Mouse (Mus musculus) spleen, postnatal 14 days (tissue): ENCODE measurements around the gene Serinc2.

ENCODE experiments used
- DNase-seq, 2 experiments: peaks; one replicate each; pipeline ENCODE4 v3.0.0; 2021 to 2022; ENCODE audit warnings: low spot score in 2 of 2

Gene Serinc2

DNA sequence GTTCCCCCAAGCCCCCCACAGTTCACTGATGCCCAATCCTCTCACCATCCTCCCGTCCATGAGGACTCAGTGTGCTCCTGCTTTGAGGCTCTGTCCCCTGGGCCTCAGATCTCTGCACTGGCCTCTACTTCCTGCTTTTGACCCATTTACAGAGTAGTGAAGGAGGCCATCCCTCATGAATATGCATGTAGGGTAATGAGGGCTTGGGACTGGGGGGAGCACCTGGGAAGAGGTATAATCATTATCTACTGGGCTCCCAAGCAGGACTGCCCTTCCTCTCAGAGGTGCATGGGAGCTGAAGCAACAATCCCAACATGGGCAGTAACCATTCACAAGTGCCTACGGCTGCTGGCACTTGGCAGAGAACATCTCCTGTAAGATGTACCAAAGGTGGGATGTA lies at the start of gene Serinc2:
Gene Serinc2 (minus strand): TSS at position 101 of the 400 bp plus-strand sequence.
- no peak for DNase-seq

DNA sequence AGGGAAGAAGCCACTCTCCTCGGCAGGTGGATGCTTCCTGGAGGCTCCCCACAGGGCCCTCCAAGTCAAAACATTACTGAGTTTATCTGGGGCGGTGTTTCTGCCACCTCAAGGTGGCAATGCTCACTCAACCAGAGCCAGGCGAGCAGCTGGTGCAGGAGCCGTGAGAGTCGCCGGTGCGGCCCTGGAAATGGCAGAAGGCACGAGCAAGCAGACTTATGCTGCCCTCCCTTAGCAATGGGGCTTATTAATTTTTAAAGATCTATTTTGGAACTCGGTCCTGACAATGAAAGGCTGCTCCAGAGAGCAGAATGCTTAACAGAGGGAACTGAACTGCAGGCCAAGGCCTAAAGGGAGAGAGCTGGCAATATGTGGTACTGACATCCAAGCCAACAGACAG lies 48.4 kb upstream of the Serinc2 start:
- DNase-seq: no peak

DNA sequence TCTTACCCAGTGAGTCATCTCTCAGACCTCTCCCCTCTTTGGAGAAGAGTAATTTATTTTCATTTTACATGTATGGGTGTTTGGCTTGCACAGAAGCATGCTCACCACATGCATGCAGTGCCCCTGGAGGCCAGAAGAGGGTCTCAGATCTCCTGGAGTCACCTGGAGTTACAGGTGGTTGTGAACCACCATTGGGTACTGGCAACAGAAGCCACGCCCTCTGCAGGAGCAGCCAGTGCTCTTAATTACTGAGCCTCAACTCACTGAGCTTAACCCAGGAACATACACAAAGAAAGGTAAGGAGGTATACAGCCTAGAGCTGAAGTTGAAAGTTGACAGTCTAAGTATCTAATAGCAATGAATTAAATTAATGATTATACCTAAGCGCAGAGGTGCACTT lies 46.4 kb upstream of the Serinc2 start:
- DNase-seq: no peak

DNA sequence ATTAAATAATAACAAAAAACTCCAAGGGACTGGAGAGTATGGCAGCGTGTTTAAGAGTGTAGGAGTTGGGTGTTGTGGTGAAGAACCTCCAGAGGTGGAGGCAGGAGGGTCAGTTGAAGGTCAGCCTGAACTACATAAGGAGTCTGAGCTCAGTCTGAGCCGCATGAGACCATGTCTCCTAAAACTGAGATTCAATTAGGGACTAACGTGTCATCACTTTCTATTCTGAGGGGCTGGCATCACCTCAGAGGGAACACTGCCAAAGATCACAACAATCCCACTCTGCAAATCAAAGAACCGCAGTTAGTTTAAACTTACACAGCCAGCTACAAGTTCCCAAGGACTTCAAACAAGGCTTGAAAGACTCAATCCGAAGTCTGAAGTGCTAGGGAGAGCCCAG lies 44.6 kb upstream of the Serinc2 start:
- no peak for DNase-seq

- no peak for DNase-seq
These were observed 44.2 kb upstream of the Serinc2 start for GRCm38 (mm10) chr4:130323165-130323564.

- no peak for DNase-seq
These were observed 43.6 kb upstream of the Serinc2 start for GRCm38 (mm10) chr4:130322567-130322966.

- no peak for DNase-seq
These were observed 42.6 kb upstream of the Serinc2 start for GRCm38 (mm10) chr4:130321640-130322039.

DNA sequence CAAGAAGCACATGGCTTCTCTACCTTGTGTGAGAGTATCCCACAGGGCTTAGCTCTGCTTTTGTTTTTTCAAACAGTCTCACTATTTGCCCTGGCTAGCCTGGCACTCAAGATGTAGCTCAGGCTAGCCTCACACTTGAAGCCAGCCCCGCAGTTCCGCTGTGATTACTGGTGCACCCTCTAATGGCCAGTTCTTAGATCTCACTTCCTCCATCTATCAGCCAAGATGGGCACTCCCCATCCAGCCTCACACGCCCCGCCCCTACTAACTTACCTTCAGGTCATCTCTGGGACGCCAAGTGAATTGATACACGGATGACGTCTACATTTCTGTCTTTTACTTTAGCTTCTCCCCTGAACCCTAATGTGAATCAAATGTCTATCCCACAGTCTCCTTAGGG lies 40.6 kb upstream of the Serinc2 start:
- DNase-seq: no peak

GRCm38 (mm10) chr4:130318122-130318521 lies 39.1 kb upstream of the Serinc2 start:
- DNase-seq: no peak

DNA sequence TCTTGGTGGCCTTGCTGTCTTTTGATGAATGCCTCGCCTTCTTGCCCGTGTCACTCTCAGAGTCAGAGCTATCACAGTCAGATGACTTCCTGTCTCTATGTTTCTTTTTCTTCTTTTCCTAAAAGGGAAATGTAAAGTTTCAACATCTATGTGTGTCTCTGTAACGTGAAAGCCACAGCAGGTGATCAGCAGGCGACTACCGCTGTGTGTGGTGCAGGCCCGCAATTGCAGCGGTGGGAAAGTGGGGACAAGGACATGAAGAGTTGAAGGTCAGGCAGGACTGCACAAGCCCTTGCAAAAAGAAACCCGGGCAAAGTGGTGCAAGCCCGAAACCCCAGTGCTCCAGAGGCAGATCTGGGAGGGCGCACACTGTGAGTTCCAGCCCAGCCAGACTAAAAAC lies 37.7 kb upstream of the Serinc2 start:
- DNase-seq: no peak

GRCm38 (mm10) chr4:130315771-130316527 lies 36.9 kb upstream of the Serinc2 start:
- no peak for DNase-seq

GRCm38 (mm10) chr4:130313552-130313951 lies 34.5 kb upstream of the Serinc2 start:
- no peak for DNase-seq

DNA sequence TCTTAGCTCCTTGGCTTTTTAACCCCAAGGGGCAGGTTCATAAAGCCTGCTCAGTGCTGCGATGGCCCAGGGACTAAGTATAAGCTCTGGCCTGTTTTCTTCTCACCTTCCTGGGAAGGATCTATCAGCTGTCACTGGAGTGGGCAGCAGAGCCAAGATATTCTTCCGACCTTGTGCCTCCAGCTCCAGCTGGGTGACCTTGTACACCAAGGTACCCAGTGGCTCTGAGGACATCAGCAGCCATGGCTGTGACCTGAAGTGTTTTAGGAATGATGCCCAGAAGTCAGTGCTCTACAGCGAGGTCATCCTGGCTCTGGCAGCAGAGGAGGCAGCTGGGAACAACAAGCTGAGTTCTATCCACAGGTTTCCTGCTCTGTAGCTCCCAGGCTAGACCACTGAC lies 33.5 kb upstream of the Serinc2 start:
- DNase-seq: no peak

GRCm38 (mm10) chr4:130309254-130309653 lies 30.2 kb upstream of the Serinc2 start:
- no peak for DNase-seq

GRCm38 (mm10) chr4:130308231-130309081 lies 29.5 kb upstream of the Serinc2 start, which contains the start of the genes Fabp3 and Gm10570:
Fabp3 (plus strand) TSS chr4:130308595.
Gm10570 (minus strand) TSS chr4:130308674.
- DNase-seq: no peak

DNA sequence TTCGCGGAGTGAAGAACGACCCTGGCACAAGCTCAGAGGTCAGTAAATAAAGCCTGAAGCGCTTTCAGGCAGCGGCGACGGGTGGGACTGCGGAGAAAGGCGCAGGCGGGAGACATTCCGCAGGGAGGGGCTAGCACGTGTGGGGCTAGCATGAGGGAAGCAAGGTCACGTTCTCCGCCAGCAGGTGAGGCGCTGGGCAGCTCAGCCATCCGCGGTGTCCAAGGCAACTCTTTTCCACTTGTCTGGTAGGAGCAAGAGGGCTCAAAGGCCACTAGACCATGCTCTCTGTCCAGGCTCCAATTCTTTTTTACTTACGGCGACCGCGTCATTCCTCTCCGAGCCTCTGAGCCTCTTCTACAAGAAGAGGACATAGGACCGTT lies 28.8 kb upstream of the Serinc2 start:
- DNase-seq: no peak

DNA sequence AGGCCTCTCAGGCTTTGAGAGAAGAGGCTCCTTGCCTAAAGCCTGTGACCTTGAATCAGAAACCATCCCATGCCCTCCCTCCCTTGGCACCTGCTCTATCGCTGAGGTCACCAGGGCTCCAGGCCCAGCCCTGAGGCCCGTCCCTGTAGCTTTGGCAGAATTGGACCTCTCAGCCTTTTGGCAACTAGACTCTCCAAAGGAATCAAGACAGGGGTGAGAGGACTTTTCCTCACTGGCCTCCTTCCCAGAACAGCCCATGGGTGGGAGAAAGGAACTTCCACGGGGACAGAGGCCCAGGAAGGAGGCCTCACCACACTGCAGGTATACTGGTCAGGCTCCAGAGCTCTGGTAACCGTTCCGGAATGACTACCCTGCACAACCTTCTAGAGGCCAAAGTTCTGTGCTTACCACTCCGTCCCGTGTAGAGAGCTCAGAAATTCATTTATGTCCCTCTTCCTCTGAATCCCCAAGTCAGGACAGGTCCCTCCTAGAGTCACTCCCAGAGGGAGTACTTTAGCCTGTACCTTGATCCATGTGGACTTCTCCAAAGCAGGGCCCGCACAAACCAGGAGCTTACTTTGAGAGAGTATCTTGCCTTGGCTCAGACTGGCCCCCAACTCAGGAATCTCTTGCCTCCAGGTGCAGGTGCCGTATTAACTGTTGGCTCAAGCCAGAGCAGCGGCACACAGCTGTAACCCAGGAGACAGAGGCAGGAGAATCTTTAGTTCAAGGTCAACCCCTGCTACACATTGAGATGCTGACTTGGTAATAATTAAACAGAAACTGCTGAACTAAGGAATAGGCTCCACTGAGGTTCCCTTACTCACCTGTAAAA lies 28.0 kb upstream of the Serinc2 start:
- DNase-seq: no peak

- no peak for DNase-seq
These were observed 25.7 kb upstream of the Serinc2 start for GRCm38 (mm10) chr4:130304746-130305145.

DNA sequence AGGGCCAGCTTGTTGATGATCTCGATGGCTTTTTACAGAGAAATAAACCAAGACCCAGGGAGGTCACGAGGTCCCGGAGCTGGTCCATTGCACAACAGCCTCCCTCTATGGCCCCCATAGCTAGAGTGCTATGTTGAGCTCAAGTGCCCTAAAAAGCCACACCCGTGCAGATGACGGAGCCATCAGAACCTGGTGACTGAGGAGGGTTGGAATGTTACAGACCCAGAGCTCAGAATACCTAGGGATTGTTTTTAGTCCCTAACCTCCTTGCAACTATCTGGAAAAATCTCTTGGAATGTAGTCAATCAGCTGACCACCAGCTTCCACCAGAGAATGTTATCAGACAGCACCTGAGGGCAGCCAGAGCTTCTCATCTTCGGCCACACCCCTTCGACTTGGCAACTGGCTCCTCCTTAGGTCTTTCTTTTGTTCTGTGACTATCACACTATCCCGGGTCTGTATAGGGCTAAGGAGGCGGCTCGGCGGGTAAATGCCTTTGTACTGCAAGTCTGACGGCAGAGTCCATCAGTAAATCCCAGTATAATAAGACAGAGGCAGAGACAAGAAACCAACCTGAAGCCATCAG lies 23.4 kb upstream of the Serinc2 start:
- DNase-seq: no peak

DNA sequence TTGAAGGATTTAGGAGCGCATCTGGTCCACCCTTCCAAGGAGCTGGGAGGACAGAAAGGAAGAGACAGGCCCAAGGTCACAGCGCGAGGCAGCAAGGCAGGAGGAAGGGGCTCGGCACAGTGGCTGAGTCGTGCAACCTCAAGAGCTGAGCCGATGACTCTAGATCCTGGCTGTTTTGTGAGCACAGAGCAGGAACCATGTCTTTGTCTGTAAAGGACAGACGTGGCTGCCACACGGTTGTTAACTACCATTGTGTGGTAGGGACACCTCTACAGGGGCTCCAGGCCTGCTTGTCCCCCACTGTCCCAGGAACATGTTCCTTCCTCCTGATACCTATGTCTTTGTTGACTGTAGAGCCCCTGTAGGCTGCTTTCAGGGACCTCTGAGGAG lies 20.6 kb upstream of the Serinc2 start:
- no peak for DNase-seq

DNA sequence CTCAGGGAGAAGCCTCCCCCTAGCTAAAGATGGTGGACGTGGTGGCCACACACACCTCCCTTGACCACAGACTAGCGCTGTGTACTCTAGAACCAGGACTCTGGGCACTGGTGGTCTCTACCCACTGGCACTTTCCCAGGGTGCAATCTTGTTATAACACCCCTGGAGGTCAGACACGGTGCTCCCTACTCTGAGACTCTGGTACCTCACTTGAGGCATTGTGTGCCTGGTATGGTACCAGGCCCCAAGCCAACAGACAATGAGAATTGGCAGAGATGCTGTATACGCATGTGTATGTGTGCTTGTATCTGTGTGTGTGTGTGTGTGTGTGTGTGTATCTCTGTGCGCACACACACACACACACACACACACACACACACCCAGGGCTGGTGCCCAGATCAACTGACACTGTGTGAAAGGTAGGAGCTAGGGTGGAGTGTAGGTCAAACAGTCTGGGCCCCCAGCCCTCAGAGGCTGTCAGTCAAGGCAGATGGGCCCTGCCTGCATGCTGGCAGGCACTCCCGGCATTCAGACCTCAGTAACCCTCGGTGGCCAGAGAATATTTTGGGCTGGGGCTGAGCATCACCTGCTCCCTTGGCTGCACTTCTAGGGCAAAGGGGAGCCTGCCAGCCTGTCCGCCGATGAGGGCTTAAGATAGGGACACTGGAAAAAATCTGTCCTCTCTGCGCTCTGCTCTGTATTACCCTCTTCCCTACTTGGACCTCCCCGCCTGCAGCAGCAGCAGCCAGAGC lies 20.0 kb upstream of the Serinc2 start:
- DNase-seq: no peak
